Mouse (Mus musculus): Measurements from ENCODE around the gene Slfnl1. TPM values are rescaled to one million over a fixed set of nuclear protein-coding genes. Genes with fewer than 3 reads are reported as not detected.

Gene Slfnl1
- polyA plus RNA-seq, 1 experiment from 2014 or later: not detected

DNA sequence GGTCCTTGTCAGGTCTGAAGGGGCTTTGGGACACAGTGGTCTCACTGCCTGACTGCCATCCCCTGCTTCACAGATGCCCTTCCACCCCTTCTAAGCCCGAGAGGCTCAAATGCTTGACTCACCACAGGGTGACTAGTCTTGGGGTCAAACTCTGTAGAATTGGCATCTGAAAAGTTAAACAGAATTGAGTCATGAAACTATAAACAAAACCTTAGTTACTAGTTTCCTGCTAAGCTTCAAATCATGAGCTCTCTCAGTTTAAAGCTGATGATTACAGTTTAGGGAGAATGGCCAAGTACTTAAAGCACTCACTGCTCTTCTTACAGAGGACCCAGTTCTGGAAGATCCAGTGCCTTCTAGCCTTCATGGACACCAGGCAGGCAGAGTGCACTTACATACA is 12.9 kb downstream of the Slfnl1 start:
- Histone ChIP-seq H3K9me3 (replicated peaks) (no peaks in the 10 kb centered on the region), H3K4me1 (no peaks in the 10 kb centered on the region), H3K4me3 (no peak overlapping the region), H3K9ac (no peak overlapping the region), H3K27me3 (no peaks in the 10 kb centered on the region), H3K27ac (no peak overlapping the region), H3K36me3 (ENCODE audit: poor library complexity, severe bottlenecking) (peaks cover 98% of the 10 kb centered on the region), H3K4me2 (no peak overlapping the region)
- no peak for ATAC-seq
- 81% methylated on average over 1 of the region's 1 CpGs for WGBS

DNA sequence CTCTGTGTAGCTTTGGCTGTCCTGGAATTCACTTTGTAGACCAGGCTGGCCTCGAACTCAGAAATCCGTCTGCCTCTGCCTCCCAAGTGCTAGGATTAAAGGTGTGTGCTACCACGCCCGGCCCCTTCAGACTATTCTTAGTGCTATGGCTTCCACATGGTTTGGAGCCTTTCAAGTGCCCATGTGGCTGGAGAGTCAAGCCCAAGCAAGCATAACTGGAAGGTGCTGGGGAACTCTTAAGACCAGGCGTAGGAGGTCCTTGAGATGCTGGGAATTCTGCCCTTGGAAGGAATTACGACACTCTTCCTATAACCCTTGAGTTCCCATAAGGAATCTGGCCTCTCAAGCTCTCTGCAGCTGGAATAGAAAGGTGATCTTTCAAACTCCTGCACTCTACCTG is 24.6 kb downstream of the Slfnl1 start:
- Histone ChIP-seq H3K4me2 (no peak overlapping the region), H3K9ac (no peak overlapping the region), H3K4me1 (no peaks in the 10 kb centered on the region), H3K36me3 (ENCODE audit: poor library complexity, severe bottlenecking) (peaks cover 91% of the 10 kb centered on the region), H3K27ac (no peak overlapping the region), H3K9me3 (replicated peaks) (no peaks in the 10 kb centered on the region), H3K4me3 (no peak overlapping the region), H3K27me3 (no peaks in the 10 kb centered on the region)
- ATAC-seq: no peak
- 88% methylated on average over 6 of the region's 6 CpGs for WGBS

DNA sequence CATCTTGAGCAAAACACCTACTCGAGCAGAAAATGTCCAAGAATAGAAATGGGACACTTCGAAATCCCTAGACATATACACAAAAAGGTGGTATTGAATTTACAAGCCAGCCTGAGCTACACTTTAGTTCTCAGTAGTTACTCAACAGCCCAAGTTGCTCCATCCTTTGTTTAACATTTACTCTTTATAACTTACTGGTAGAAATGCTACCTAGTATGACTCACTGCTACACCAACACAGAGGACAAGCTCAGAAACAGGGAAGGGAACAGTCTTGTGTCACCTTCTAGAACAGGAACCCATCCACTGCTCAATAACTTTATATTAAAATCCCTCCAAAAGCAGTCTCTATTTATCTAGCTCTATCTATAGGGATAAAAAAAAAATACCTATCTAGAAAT is 33.7 kb downstream of the Slfnl1 start:
- no peak for ATAC-seq
- H3K4me1 ChIP-seq: peaks cover 20% of the 10 kb centered on the region
- H3K9ac ChIP-seq: no peak overlapping the region
- H3K9me3 ChIP-seq (replicated peaks): no peaks in the 10 kb centered on the region
- peaks cover 53% of the 10 kb centered on the region for H3K36me3 ChIP-seq (ENCODE audit: poor library complexity, severe bottlenecking)
- H3K27ac ChIP-seq: no peak overlapping the region
- whole genome bisulfite sequencing: 89% methylated on average over 2 of the region's 2 CpGs
- H3K27me3 ChIP-seq: no peaks in the 10 kb centered on the region
- no peak overlapping the region for H3K4me3 ChIP-seq
- H3K4me2 ChIP-seq: no peak overlapping the region

DNA sequence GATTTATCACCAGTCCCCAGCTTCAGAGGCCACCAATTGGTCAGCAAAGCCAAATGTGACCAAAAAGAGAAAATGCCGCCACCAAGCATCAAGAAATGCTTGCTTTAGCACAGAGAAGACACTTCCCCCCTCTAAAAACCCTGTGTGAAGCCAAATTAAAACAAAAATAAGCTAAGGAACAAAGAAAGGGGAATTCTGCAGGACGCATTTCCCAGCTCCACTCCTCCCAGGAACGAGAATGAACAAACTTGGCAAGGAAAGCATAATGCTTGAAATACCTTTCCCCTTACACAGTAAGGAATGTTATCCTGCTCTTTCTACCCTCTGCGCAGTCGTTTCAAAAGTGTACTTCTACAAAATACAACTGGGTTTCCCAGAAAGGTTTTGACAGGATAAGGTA is 36.0 kb downstream of the Slfnl1 start:
- WGBS: 42% methylated on average over 5 of the region's 5 CpGs
- Histone ChIP-seq H3K36me3 (ENCODE audit: poor library complexity, severe bottlenecking) (peaks cover 33% of the 10 kb centered on the region), H3K27me3 (no peaks in the 10 kb centered on the region), H3K9me3 (replicated peaks) (no peaks in the 10 kb centered on the region), H3K4me2 (peak overlapping the region; percentile 74), H3K4me3 (peak overlapping the region; percentile 83), H3K27ac (no peak overlapping the region), H3K4me1 (peaks cover 29% of the 10 kb centered on the region), H3K9ac (peak overlapping the region; percentile 95)
- no peak for ATAC-seq

DNA sequence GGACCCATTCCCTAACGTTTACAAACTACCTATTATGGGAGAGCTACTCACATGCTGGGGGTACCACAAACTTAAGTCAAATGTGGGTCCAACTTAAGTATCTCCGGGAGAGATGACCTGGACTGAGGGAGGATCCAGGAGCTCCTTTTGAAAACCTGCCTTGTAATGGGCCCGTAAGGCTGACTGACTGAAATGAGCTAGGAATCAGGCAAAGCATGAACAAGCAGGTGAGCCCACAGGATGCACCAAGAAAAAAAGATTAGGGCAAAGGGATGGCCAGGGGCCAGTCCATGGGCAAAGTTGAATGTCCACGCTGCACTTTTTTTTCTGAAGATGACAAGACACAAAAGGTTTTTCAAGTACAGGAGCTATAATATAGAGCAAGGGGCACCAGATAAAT is 37.0 kb downstream of the Slfnl1 start:
- no peaks in the 10 kb centered on the region for H3K9me3 ChIP-seq (replicated peaks)
- peaks cover 22% of the 10 kb centered on the region for H3K36me3 ChIP-seq (ENCODE audit: poor library complexity, severe bottlenecking)
- H3K27me3 ChIP-seq: no peaks in the 10 kb centered on the region
- peaks cover 29% of the 10 kb centered on the region for H3K4me1 ChIP-seq
- H3K4me2 ChIP-seq: peak overlapping the region; percentile 74
- 5% methylated on average over 4 of the region's 4 CpGs for WGBS
- H3K27ac ChIP-seq: no peak overlapping the region
- H3K4me3 ChIP-seq: peak overlapping the region; percentile 83
- no peak for ATAC-seq
- H3K9ac ChIP-seq: peak overlapping the region; percentile 95

DNA sequence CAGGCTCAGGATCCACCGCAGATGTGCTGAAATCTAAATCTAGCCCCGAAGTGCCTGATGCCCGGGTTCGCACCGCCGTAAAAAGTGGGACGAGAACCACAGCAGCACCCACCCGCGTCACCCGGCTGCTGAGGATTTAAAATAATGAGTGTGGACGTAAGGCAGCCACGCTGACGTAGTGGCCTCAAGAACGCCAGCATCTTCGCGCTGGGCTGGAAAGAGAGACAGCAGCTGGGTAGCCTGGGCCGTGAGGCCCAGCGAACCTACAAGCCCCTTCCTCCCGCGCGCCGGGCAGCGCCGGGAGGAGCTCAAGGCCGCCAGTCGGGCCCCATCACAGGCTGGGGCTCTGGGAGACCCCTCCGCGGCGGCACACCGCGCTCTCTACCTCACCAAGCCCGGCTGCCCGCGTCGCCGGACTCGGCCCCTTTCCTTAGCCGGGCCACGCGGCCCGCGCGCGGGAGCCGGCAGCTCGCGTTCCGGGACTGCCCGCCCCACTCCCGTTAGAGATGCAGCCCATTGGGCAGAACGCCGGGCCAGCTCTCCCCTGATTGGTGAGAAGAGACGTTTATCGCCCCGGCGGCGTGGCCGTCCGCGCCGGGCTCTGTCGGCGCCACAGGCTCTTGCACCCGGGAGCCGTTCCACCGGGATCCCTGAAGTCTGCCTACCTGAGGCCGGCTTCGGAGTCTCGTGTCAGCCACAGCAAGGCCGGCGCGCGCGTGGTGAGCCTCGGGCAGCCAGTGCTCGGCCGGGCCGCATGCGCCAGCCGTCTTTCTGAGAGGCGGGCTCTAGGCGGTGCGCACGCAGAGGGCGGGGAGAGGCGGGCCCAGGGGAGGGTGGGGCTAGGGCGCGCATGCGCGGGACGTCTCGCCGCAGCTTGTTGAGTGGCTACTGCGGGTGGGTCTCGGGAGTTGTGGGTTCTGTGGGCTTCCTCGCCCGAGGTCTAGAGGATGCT is 37.7 kb downstream of the Slfnl1 start, which contains the start of gene Ctps:
Ctps (minus strand) TSS at position 791 of the 952 bp plus-strand sequence.
- H3K9me3 ChIP-seq (replicated peaks): no peaks in the 10 kb centered on the region

DNA sequence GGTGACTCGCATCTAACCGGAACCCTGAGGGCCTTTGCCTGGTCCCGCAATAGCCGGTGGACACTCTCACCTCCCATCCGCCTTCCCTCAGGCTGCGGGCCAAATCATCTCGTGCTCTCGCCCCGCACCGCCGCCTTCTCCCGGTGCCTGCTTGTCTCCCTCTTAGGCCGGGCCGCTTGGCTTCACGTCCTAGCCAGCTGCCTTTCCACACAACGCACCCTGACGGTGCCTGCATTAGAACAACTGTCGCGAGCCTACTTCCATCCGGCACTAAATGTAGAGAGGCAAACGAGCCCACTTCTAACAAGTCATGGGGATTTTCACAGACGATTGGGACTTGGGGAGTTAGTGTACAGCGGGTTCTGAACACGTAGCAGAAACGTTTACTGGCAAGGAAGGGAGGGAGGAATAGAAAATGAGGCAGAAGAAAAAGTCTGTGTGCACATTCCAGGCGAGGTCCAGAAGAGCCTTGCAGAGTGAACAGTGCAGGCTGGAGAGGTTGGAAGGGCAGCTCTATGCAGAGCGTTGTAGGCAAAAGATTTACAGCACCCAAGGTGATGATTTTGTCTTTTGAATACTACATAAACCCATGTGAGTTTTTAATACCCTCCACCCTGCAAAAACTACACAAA is 38.5 kb downstream of the Slfnl1 start:
- peaks cover 8% of the 10 kb centered on the region; the same call in 1 of the 2 replicates for H3K36me3 ChIP-seq (ENCODE audit: poor library complexity, severe bottlenecking)
- no peaks in the 10 kb centered on the region for H3K9me3 ChIP-seq (replicated peaks)
- WGBS: 1% methylated on average over 27 of the region's 27 CpGs
- H3K4me1 ChIP-seq: peaks cover 29% of the 10 kb centered on the region
- peak overlapping the region; percentile 83 for H3K4me3 ChIP-seq
- peak overlapping the region; percentile 74 for H3K4me2 ChIP-seq
- ATAC-seq: peak; percentile 72
- H3K9ac ChIP-seq: peak overlapping the region; percentile 95
- H3K27me3 ChIP-seq: no peaks in the 10 kb centered on the region
- H3K27ac ChIP-seq: peak overlapping the region; percentile 96

More for the DNA sequence above, 37.7 kb downstream of the Slfnl1 start, which contains the start of gene Ctps:
- ATAC-seq: peak; percentile 98
- Histone ChIP-seq H3K9ac (peak within 1 kb of the TSS; percentile 95), H3K36me3 (ENCODE audit: poor library complexity, severe bottlenecking) (peaks cover 15% of the 10 kb centered on the region), H3K4me2 (peak within 1 kb of the TSS; percentile 74), H3K27me3 (no peaks in the 10 kb centered on the region), H3K4me1 (peaks cover 29% of the 10 kb centered on the region), H3K4me3 (peak within 1 kb of the TSS; percentile 83), H3K27ac (peak within 1 kb of the TSS; percentile 96)
- WGBS: under 1% methylated on average over 85 of the region's 97 CpGs

DNA sequence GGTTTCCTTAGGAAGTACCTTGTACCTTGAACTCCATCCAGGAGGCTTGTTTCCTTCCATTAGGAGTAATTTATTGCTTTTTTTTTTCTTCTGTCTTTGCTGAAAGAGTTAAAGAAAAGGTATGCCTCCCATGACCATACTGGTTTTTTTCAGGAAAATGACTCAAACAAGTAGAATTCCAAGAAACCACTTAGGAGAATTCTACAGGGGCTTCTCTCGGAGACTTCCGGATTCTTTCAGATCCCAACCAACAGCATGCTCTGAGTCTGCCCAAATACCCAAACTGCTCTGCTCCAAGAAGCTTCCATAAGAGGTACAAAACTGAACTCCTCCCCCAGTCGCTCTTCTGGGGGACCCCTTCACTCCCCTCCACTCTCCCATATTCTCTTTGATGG is 39.0 kb downstream of the Slfnl1 start:
- ATAC-seq: no peak
- peaks cover 29% of the 10 kb centered on the region for H3K4me1 ChIP-seq
- peak overlapping the region; percentile 96; the same call in 1 of the 2 replicates for H3K27ac ChIP-seq
- H3K9me3 ChIP-seq (replicated peaks): no peaks in the 10 kb centered on the region
- H3K36me3 ChIP-seq (ENCODE audit: poor library complexity, severe bottlenecking): peaks cover 6% of the 10 kb centered on the region; the same call in 1 of the 2 replicates
- peak overlapping the region; percentile 95 for H3K9ac ChIP-seq
- H3K27me3 ChIP-seq: no peaks in the 10 kb centered on the region
- H3K4me3 ChIP-seq: peak overlapping the region; percentile 83
- WGBS: 82% methylated on average over 3 of the region's 3 CpGs
- H3K4me2 ChIP-seq: peak overlapping the region; percentile 74

DNA sequence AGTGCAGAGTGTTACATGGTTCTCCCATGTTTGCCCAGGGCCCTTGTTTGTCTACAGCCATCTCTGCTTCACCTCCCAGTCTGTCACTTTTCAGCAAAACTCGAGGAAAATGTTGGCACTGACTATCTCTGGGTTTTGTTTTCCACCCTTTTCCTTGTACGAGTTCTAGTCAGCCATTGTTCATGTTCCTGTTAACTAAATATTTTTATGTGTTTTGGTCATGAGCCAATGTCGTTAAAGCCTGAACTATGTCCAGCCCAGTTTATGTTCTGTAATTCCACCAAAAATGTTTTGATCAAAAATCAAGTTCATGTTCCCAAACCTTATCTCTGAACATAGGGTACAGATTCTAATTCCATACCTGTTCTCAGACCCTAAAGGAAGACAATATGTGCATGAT is 39.7 kb downstream of the Slfnl1 start:
- H3K27ac ChIP-seq: no peak overlapping the region
- WGBS: 63% methylated on average over 3 of the region's 3 CpGs
- ATAC-seq: no peak

DNA sequence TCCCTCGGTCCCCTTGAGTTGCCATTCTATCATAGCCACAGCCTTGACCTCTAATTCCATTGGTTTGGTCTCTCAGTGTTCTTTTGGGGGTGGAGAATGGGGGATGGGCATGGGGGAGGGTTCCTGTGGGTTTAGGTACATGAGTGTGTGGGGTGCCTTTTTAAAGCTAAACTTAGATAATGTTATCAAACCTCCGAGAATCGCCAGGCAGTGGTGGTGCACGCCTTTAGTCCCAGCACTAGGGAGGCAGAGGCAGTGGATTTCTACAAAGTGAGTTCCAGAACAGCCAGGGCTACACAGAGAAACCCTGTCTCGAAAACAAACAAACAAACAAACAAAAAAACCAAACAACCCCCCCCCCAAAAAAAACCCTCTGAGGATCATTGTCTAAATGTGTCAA is 48.9 kb downstream of the Slfnl1 start:
- WGBS: 82% methylated on average over 5 of the region's 5 CpGs
- Histone ChIP-seq H3K9ac (no peak overlapping the region), H3K4me3 (no peak overlapping the region), H3K9me3 (replicated peaks) (no peaks in the 10 kb centered on the region), H3K27ac (no peak overlapping the region), H3K4me1 (no peaks in the 10 kb centered on the region), H3K36me3 (ENCODE audit: poor library complexity, severe bottlenecking) (no peaks in the 10 kb centered on the region), H3K27me3 (no peaks in the 10 kb centered on the region), H3K4me2 (no peak overlapping the region)
- no peak for ATAC-seq

More for the DNA sequence above, 39.7 kb downstream of the Slfnl1 start:
- Histone ChIP-seq H3K9me3 (replicated peaks) (no peaks in the 10 kb centered on the region), H3K9ac (no peak overlapping the region), H3K4me3 (no peak overlapping the region), H3K27me3 (no peaks in the 10 kb centered on the region), H3K4me1 (peaks cover 29% of the 10 kb centered on the region), H3K4me2 (no peak overlapping the region), H3K36me3 (ENCODE audit: poor library complexity, severe bottlenecking) (0 out of 2 replicates have a peak, but pooled peaks cover 2% of the 10 kb centered on the region)

DNA sequence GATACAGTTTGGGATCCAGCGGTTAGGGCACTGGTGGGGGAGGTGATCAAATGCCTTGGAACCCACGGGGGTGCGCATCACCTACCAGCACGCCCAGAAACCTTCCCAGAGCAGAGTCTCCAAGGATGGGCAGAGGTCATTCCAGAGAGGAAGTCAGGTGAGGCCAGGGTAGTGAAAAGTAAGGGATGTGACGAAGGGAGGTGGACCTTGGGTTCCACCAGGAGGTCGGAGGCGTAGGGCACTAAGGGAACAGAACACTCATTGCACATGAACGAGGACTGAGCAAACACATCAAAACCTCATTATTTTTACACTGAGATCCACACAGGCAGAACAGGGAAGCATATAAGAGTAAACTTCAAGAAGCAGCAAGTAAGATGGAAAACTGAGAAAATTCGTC is 49.7 kb downstream of the Slfnl1 start:
- ATAC-seq: no peak
- WGBS: 85% methylated on average over 9 of the region's 9 CpGs
- no peaks in the 10 kb centered on the region for H3K27me3 ChIP-seq

More for the DNA sequence above, 49.7 kb downstream of the Slfnl1 start:
- no peak overlapping the region for H3K4me3 ChIP-seq
- H3K4me1 ChIP-seq: no peaks in the 10 kb centered on the region
- no peaks in the 10 kb centered on the region for H3K9me3 ChIP-seq (replicated peaks)
- no peak overlapping the region for H3K9ac ChIP-seq
- no peaks in the 10 kb centered on the region for H3K36me3 ChIP-seq (ENCODE audit: poor library complexity, severe bottlenecking)
- H3K4me2 ChIP-seq: no peak overlapping the region
- no peak overlapping the region for H3K27ac ChIP-seq

Measured in forebrain, embryonic 13.5 days (tissue).